Mouse (Mus musculus) common myeloid progenitor, adult 5-6 weeks (primary cell): ENCODE data around the gene Hibadh. TPM values are rescaled to one million over a fixed set of nuclear protein-coding genes. Genes with fewer than 3 reads are reported as not detected.

Experiments used
- ATAC-seq: replicated peaks from 2 replicates; pipeline ENCODE4 v1.8.0; 2016; ENCODE audit warnings: low read depth, mild to moderate bottlenecking, moderate TSS enrichment, inconsistent platforms; ENCODE audit not compliant: poor library complexity, severe bottlenecking
- total RNA-seq: library from RNA; stranded (forward); fragments of 200-1000, 187-1606 nt; gene quantifications from 2 replicates; pipeline ENCODE4 v1.2.3, GENCODE M21; 2017

Hibadh gene
- total RNA-seq, 1 experiment from 2014 or later: 57.6 TPM

- ATAC-seq: peak; percentile 26; the same call in 1 of the 2 replicates
Measured at GRCm38 (mm10) chr6:52639546-52640223, 504 bp downstream of the Hibadh start.

GRCm38 (mm10) chr6:52638471-52639185 lies 1.6 kb downstream of the Hibadh start:
- no peak for ATAC-seq

- no peak for ATAC-seq
Measured at GRCm38 (mm10) chr6:52637337-52637736, 2.9 kb downstream of the Hibadh start.

DNA sequence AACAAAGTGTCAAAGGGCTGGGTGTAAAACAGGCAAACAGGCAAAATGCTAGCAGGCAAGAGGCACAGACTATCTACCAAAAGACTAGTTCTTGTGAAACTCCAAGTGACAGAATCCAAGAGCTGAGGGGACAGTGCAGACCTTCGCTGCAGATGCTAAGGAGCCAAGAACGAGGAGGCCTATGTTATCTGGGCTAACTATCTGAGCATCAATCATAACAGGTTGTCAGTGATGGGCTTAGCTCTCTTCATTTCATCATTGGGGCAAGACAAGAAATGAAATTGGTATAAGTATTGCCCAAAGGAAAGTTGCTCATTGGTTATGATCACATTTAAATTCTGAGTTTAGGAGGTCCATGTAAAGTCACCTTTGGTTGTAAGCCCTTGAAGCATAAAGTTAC lies 4.8 kb downstream of the Hibadh start:
- ATAC-seq: no peak

DNA sequence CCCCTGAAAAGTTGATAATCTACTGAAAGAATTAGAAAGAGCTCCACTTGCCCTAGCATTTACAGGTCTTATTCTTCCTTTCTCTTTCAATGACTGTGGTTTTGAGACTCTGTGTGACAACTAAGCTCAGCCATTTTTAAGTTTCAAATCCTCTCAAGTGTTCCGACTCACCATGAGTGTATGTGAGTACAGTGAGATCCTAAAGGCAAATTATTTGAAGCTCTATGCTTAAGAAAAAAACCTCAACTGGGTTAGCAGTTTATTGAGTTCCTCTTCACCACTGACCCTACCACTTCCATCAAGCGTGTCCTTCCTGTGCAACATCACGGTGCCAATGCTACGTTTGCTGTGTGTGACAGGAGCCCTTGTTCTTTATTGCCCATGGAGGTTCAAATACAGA lies 9.6 kb downstream of the Hibadh start:
- no peak for ATAC-seq

DNA sequence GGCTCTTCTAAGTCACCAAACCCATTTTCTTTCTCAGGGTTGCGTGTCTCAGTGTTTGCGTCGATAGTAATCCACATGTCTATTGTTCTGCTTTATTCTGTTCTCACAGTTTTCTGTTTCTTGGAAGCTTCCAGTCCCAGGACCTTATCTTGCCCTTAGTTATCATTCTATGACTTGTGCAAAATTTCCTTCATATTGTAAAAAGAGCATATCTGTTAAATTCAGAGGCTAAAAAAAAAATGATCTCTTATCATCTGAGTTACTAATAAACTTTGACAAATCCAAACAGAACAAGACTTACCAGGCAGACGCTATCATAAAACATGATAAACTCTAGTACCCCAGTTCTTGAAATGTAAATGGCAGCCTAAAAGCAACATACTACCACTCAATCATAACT lies 11.0 kb downstream of the Hibadh start:
- no peak for ATAC-seq

DNA sequence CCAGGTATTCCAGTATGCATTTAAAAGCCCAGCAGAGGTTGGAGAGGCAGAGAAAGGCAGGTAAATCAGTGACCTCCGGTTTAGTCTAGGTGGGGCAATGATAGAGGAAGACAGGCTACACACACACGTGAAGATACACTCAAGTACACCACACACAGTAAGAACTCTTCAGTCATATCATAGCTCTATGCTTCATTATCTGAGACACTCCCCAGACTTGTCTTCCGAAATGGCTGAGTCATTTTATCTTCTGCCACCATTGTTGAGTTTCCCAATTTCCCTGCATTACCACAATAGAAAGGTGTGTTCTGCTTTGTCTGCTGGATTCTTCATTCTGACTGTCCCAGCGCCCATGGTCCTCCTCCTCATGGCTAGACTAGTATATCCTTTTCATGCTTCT lies 13.5 kb downstream of the Hibadh start:
- no peak for ATAC-seq

GRCm38 (mm10) chr6:52623741-52624140 lies 16.4 kb downstream of the Hibadh start:
- no peak for ATAC-seq

GRCm38 (mm10) chr6:52621731-52622480 lies 18.3 kb downstream of the Hibadh start:
- ATAC-seq: peak; percentile 72

DNA sequence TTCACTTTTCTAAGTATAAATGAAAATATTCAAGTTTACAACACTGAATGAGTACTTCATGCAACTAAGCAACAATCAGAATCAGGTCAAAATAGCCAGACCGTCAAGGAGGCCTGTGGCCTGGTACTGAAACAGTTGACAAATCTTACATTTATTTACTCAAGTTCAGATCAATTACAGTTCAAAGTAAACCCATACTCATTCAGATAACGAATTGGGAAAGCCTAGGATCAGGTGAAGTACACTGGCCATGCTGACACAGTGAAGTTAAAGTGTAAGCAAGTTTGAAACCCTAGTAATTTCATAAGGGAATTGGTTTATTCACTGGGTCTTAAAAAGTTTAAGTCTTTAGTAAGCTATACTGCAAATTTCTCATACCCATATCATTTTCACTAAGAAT lies 20.1 kb downstream of the Hibadh start:
- no peak for ATAC-seq

GRCm38 (mm10) chr6:52609626-52610352 lies 30.4 kb downstream of the Hibadh start:
- ATAC-seq: no peak

DNA sequence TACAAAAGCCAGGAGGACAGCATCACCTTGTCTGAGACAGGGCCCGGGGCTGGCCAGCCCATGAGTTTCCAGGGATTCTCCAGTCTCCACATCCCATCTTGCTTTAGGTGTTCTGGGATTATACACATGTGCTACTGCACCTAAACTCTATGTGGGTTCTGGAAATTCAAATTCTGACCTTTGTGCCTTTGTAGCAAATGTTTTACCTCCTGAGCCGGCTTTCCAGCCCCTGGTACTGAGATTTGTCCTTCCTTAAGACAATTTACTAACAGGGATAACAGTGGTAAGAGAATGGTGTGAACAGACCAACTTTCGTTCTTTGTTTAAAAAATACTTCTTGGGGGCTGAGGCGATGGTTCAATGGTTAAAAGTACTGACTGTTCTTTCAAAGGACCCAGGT lies 32.1 kb downstream of the Hibadh start:
- no peak for ATAC-seq

DNA sequence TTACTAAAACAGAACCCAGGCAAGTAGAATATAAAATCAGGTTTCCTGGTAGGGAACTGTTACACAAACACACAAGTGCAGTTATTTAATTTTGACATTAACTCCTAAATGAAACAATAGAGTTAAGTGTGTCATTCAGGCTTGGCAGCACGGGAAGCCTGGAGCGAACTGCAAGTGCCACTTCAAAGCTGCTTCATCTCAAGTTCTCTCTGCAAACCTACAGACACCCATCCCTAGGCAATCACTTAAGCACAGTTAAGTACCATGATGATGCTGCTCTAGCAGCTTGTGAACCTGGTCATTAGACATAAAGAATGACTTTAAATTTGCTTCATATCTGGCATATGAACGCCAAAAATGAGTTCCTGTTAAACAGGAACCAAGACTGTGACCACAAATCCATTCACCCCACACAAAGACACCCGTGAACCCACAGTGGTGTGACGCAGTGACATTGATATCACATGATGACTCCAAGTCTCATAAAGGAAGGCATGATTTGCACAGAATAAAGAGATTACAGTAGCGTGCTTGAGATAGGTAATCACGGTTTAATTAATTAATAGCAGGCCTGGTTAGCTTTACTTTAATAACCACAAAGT lies 33.3 kb downstream of the Hibadh start:
- ATAC-seq: peak; percentile 60

GRCm38 (mm10) chr6:52601706-52602642 lies 38.2 kb downstream of the Hibadh start:
- no peak for ATAC-seq

GRCm38 (mm10) chr6:52601117-52601516 lies 39.1 kb downstream of the Hibadh start:
- no peak for ATAC-seq

- no peak for ATAC-seq
Measured at GRCm38 (mm10) chr6:52594752-52595151, 45.4 kb downstream of the Hibadh start.

DNA sequence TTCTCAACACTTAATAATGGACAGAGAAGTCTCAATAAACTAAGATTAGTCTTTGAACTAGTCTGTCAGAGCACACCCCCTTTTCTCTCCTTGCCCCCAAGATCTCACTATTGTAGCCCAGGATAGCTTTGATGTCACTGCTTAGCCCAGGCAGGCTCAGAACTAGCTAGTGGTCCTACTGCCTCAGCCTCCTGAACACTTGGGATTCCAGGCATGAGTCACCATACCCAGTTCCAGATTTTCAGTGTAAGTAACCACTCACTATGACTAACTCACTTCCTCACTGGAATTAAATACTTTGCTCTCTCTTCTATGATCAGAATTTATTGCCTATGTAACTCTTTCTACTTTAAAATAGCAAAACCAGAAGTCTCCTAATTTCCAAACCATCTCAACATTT lies 53.6 kb downstream of the Hibadh start:
- no peak for ATAC-seq

GRCm38 (mm10) chr6:52584383-52584782 lies 55.8 kb downstream of the Hibadh start:
- ATAC-seq: no peak

DNA sequence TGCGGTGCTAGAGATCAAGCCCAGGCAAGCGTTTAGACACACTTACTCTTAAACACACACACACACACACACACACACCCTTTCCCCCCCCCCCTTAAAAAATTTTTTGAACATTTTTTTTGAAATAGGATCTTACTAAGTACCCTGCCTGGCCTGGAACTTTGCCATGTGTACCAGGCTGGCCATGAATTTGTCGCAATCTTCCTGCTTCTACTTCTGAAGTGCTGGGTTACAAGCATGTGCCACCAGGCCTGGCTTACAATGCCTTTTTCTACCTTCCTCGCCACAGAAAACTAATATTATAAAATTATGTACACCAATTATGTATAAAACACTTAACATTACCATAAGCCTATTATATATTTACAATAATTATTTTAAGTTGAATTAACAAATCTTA lies 59.1 kb downstream of the Hibadh start:
- no peak for ATAC-seq
